Mouse (Mus musculus) heart, embryonic 15.5 days (tissue): ENCODE results near the gene Olfr102. TPM values are rescaled to one million over a fixed set of nuclear protein-coding genes. Genes with fewer than 3 reads are reported as not detected.
A peak's percentile ranks its signal among the peaks of the same experiment; 100 is the strongest.

Experiments used
- ATAC-seq: fragments of 200-750 bp; cut with Nextera tagmentation; replicated peaks from 2 replicates; pipeline ENCODE4 v1.8.0; 2017; ENCODE audit warnings: low read depth, moderate TSS enrichment; ENCODE audit not compliant: insufficient number of reproducible peaks, insufficient read depth, low FRiP score
- H3K27ac ChIP-seq: fragments of 300-500 bp; sonication (generic); 2 replicates; pipeline ENCODE4 v1.5.1; 2015; ENCODE audit warnings: mild to moderate bottlenecking, inconsistent platforms
- H3K27me3 ChIP-seq: fragments of 300-500 bp; sonication (generic); 2 replicates; pipeline ENCODE4 v1.6.1; 2015; ENCODE audit warnings: inconsistent platforms
- H3K36me3 ChIP-seq: fragments of 300-500 bp; sonication (generic); 2 replicates; pipeline ENCODE4 v1.6.1; 2015; ENCODE audit warnings: mild to moderate bottlenecking, inconsistent platforms
- H3K4me1 ChIP-seq: fragments of 300-500 bp; sonication (generic); replicated peaks from 2 replicates; pipeline ENCODE4 v1.6.1; 2015; ENCODE audit warnings: inconsistent platforms
- H3K4me2 ChIP-seq: fragments of 300-500 bp; sonication (generic); 2 replicates; pipeline ENCODE4 v1.6.1; 2015; ENCODE audit warnings: inconsistent platforms, mild to moderate bottlenecking, moderate library complexity
- H3K4me3 ChIP-seq: fragments of 300-500 bp; sonication (generic); 2 replicates; pipeline ENCODE4 v1.5.1; 2015; ENCODE audit warnings: mild to moderate bottlenecking, inconsistent platforms
- H3K9ac ChIP-seq: fragments of 300-500 bp; sonication (generic); 2 replicates; pipeline ENCODE4 v1.6.1; 2015; ENCODE audit warnings: mild to moderate bottlenecking, inconsistent platforms
- H3K9me3 ChIP-seq: fragments of 300-500 bp; sonication (generic); replicated peaks from 2 replicates; pipeline ENCODE4 v1.6.1; 2016; ENCODE audit warnings: inconsistent platforms
- WGBS: fragments of 180-500 bp; shearing (Covaris S2); methylation state at CpG from one replicate; pipeline ENCODE4 v1.1.7; 2015; ENCODE audit warnings: mixed read lengths; 5-methylcytosine and 5-hydroxymethylcytosine counted together
- polyA plus RNA-seq: library from polyadenylated mRNA; unstranded; fragments of >200 nt; fragmentation: Nextera tagmentation; extraction: Ambion mirVana; gene quantifications from 2 replicates; pipeline ENCODE4 v1.2.1, GENCODE M21; 2015

Olfr102 gene
- polyA plus RNA-seq, 1 experiment from 2014 or later, result not detected

- Histone ChIP-seq H3K9me3 (no peaks in the 10 kb centered on the region), H3K4me2 (peak within 1 kb of the TSS; percentile 95), H3K4me3 (peak within 1 kb of the TSS; percentile 62), H3K27me3 (no peaks in the 10 kb centered on the region), H3K9ac (peak within 1 kb of the TSS; percentile 47), H3K27ac (no peak within 1 kb of the TSS), H3K4me1 (no peaks in the 10 kb centered on the region), H3K36me3 (no peaks in the 10 kb centered on the region)
- 3% methylated on average over 26 of the region's 26 CpGs for WGBS
- peak; percentile 86 for ATAC-seq
Measured at GRCm38 (mm10) chr17:37270058-37270701, 46.7 kb downstream of the Olfr102 start, which contains the start of gene H2-M3. TSS of gene H2-M3 (plus strand) at chr17:37270220.

DNA sequence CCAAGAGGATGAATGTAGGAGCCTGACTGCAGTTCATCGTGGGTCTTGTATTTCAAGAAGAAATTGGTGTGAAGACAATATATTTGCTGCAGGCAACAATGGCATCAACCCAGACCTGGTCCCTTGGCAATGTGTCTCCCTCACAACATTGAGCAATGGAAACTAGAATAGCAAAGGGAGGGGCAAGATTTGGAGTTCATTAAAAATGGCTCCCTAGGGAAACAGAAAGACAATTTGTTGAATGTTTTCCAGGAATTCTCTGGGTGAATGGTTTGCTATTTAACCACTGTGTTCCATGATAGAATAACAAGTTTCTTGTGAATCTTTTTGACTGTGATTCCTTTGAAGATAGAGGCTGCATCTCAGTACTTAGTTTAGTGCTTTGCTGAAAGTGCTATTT is 53.2 kb downstream of the Olfr102 start, which contains the start of gene Olfr98:
Gene Olfr98 (minus strand): TSS at position 124 of the 400 bp plus-strand sequence.
- 72% methylated on average over 1 of the region's 1 CpGs for WGBS
- no peak for ATAC-seq
- Histone ChIP-seq H3K4me2 (no peak within 1 kb of the TSS), H3K27ac (no peak within 1 kb of the TSS), H3K4me3 (no peak within 1 kb of the TSS), H3K9ac (no peak within 1 kb of the TSS), H3K9me3 (no peaks in the 10 kb centered on the region), H3K4me1 (no peaks in the 10 kb centered on the region), H3K36me3 (no peaks in the 10 kb centered on the region), H3K27me3 (no peaks in the 10 kb centered on the region)

Other genes with a start within 250 kb of the Olfr102 start
- gene Olfr90, start 228.6 kb downstream of the Olfr102 start, polyA plus RNA-seq, result not detected in 2 replicates
- gene Olfr91, start 218.8 kb downstream of the Olfr102 start, polyA plus RNA-seq, result not detected in 2 replicates
- not detected in 2 replicates for gene Olfr92, start 197.0 kb downstream of the Olfr102 start, polyA plus RNA-seq
- gene Olfr93, start 155.6 kb downstream of the Olfr102 start, polyA plus RNA-seq, result not detected in 2 replicates
- gene Ubd, start 123.2 kb downstream of the Olfr102 start, polyA plus RNA-seq, result 0.35 and 2.7 TPM in 2 replicates
- gene Olfr94, start 116.1 kb downstream of the Olfr102 start, polyA plus RNA-seq, result not detected in 2 replicates
- not detected in 2 replicates for gene Olfr95, start 103.9 kb downstream of the Olfr102 start, polyA plus RNA-seq
- gene Olfr96, start 96.9 kb downstream of the Olfr102 start, polyA plus RNA-seq, result not detected in 2 replicates
- not detected in 2 replicates for gene Olfr97, start 79.7 kb downstream of the Olfr102 start, polyA plus RNA-seq
- not detected in 2 replicates for gene Olfr98, start 53.3 kb downstream of the Olfr102 start, polyA plus RNA-seq
- gene H2-M3, start 46.8 kb downstream of the Olfr102 start, polyA plus RNA-seq, result 1.5 and 2.8 TPM in 2 replicates
- 0.10 TPM in 1 of 2 replicates, not detected in the other for gene Olfr99, start 33.6 kb downstream of the Olfr102 start, polyA plus RNA-seq
- not detected in 2 replicates for gene Olfr101, start 12.7 kb downstream of the Olfr102 start, polyA plus RNA-seq
- gene Olfr103, start 22.6 kb upstream of the Olfr102 start, polyA plus RNA-seq, result not detected in 2 replicates
- gene Olfr104-ps, start 42.5 kb upstream of the Olfr102 start, polyA plus RNA-seq, result not detected in 2 replicates
- not detected in 2 replicates for gene Olfr105-ps, start 62.0 kb upstream of the Olfr102 start, polyA plus RNA-seq
- gene Olfr106-ps, start 73.3 kb upstream of the Olfr102 start, polyA plus RNA-seq, result not detected in 2 replicates
- not detected in 2 replicates for gene Olfr107, start 82.2 kb upstream of the Olfr102 start, polyA plus RNA-seq
- gene Olfr108, start 128.4 kb upstream of the Olfr102 start, polyA plus RNA-seq, result not detected in 2 replicates
- not detected in 2 replicates for gene Olfr109, start 141.9 kb upstream of the Olfr102 start, polyA plus RNA-seq
- gene H2-M2, start 166.5 kb upstream of the Olfr102 start, polyA plus RNA-seq, result 0.24 TPM in 1 of 2 replicates, not detected in the other
- gene Olfr110, start 175.4 kb upstream of the Olfr102 start, polyA plus RNA-seq, result not detected in 2 replicates
- not detected in 2 replicates for gene Olfr111, start 191.0 kb upstream of the Olfr102 start, polyA plus RNA-seq